Mouse (Mus musculus) cerebellum, adult 2 months (tissue): ENCODE measurements around the gene Fam168b. TPM values are rescaled to one million over a fixed set of nuclear protein-coding genes. Genes with fewer than 3 reads are reported as not detected.

Experiments used
- DNase-seq, 2 experiments: peaks; one replicate each; pipeline ENCODE4 v3.0.0; 2021
- H3K27ac ChIP-seq: fragments of 200-500 bp; 2 replicates; pipeline ENCODE4 v1.5.1; 2012; ENCODE audit warnings: low read length, control low read depth, inconsistent platforms; ENCODE audit not compliant: insufficient read depth
- H3K27me3 ChIP-seq: fragments of 200-500 bp; 2 replicates; pipeline ENCODE4 v1.6.1; 2012; ENCODE audit warnings: inconsistent platforms, mild to moderate bottlenecking, low read length, moderate library complexity; ENCODE audit not compliant: control insufficient read depth, insufficient read depth
- H3K4me1 ChIP-seq: fragments of 200-500 bp; 2 replicates; pipeline ENCODE4 v1.6.1; 2011; ENCODE audit warnings: low read length; ENCODE audit not compliant: control insufficient read depth, insufficient read depth
- H3K4me3 ChIP-seq: fragments of 200-500 bp; replicated peaks from 2 replicates; pipeline ENCODE3; 2011; ENCODE audit warnings: mild to moderate bottlenecking, low read depth, low read length, control low read depth; ENCODE audit not compliant: insufficient read depth
- CTCF ChIP-seq: fragments of 200-500 bp; IDR thresholded peaks from 2 replicates; pipeline ENCODE4 v1.5.1; 2011; ENCODE audit warnings: low read depth, mild to moderate bottlenecking, control low read depth, low read length, moderate library complexity, borderline replicate concordance; ENCODE audit not compliant: insufficient read depth
- POLR2A ChIP-seq: fragments of 200-500 bp; IDR thresholded peaks from 2 replicates; pipeline ENCODE4 v1.6.1; 2011; ENCODE audit warnings: low read length, control low read depth, borderline replicate concordance; ENCODE audit not compliant: insufficient read depth
- WGBS: fragments of 180-500 bp; shearing (Covaris S2); methylation state at CpG from one replicate; pipeline ENCODE4 v1.1.7; 2018; 5-methylcytosine and 5-hydroxymethylcytosine counted together
- polyA plus RNA-seq: library from polyadenylated mRNA; depleted of rRNA; stranded (reverse); fragments of >200 nt; gene quantifications from 2 replicates; pipeline ENCODE4 v1.2.3, GENCODE M21; 2012

Fam168b gene
- polyA plus RNA-seq, 1 experiment, result 230 TPM

GRCm38 (mm10) chr1:34849745-34850342, 7.0 kb upstream of the Fam168b start, which contains the start of gene Plekhb2:
Gene Plekhb2, plus strand, starts transcription at chr1:34849976.
- peak; percentile 98 for TF ChIP-seq POLR2A
- no peak for TF ChIP-seq CTCF
- WGBS, result under 1% methylated on average over 39 of the region's 40 CpGs
- Histone ChIP-seq H3K27me3 (no peaks in the 10 kb centered on the region), H3K4me1 (peaks cover 12% of the 10 kb centered on the region), H3K27ac (peak within 1 kb of the TSS; percentile 41; the same call in 1 of the 2 replicates), H3K4me3 (peak within 1 kb of the TSS; percentile 49)
- peak; percentile 96 for DNase-seq

GRCm38 (mm10) chr1:34847070-34847469, 4.2 kb upstream of the Fam168b start:
- 85% methylated on average over 3 of the region's 3 CpGs for WGBS
- no peak for TF ChIP-seq POLR2A
- TF ChIP-seq CTCF, result no peak
- no peak for DNase-seq
- no peak overlapping the region for H3K4me3 ChIP-seq
- H3K27ac ChIP-seq, result no peak overlapping the region
- H3K4me1 ChIP-seq, result peaks cover 9% of the 10 kb centered on the region
- no peaks in the 10 kb centered on the region for H3K27me3 ChIP-seq

GRCm38 (mm10) chr1:34842389-34842861, 440 bp downstream of the Fam168b start:
- under 1% methylated on average over 51 of the region's 51 CpGs for WGBS
- DNase-seq, result peak in 1 of 2 experiments; percentile 59
- Histone ChIP-seq H3K4me3 (peak overlapping the region; percentile 81), H3K27ac (peak overlapping the region; percentile 77; the same call in 1 of the 2 replicates), H3K4me1 (peaks cover 11% of the 10 kb centered on the region), H3K27me3 (no peaks in the 10 kb centered on the region)
- TF ChIP-seq CTCF, result no peak
- no peak for TF ChIP-seq POLR2A

GRCm38 (mm10) chr1:34841709-34842388, 1.0 kb downstream of the Fam168b start:
- H3K4me3 ChIP-seq, result peak overlapping the region; percentile 81
- no peak for DNase-seq
- no peak for TF ChIP-seq POLR2A
- 1% methylated on average over 12 of the region's 12 CpGs for WGBS
- no peak overlapping the region; the same call in 1 of the 2 replicates for H3K27ac ChIP-seq
- peaks cover 11% of the 10 kb centered on the region for H3K4me1 ChIP-seq
- no peaks in the 10 kb centered on the region for H3K27me3 ChIP-seq

GRCm38 (mm10) chr1:34839241-34839640, 3.6 kb downstream of the Fam168b start:
- WGBS, result 54% methylated on average over 12 of the region's 12 CpGs
- H3K27me3 ChIP-seq, result no peaks in the 10 kb centered on the region
- no peak overlapping the region for H3K4me3 ChIP-seq
- TF ChIP-seq CTCF (no peak), POLR2A (no peak)
- DNase-seq, result no peak
- H3K27ac ChIP-seq, result no peak overlapping the region
- H3K4me1 ChIP-seq, result peaks cover 17% of the 10 kb centered on the region

GRCm38 (mm10) chr1:34837951-34838689, 4.7 kb downstream of the Fam168b start:
- Histone ChIP-seq H3K27me3 (no peaks in the 10 kb centered on the region), H3K27ac (no peak overlapping the region), H3K4me3 (no peak overlapping the region), H3K4me1 (peaks cover 17% of the 10 kb centered on the region)
- WGBS, result 40% methylated on average over 6 of the region's 6 CpGs
- TF ChIP-seq POLR2A, result no peak
- TF ChIP-seq CTCF, result no peak
- no peak for DNase-seq

GRCm38 (mm10) chr1:34834904-34835303, 8.0 kb downstream of the Fam168b start:
- H3K4me1 ChIP-seq, result peaks cover 13% of the 10 kb centered on the region
- 88% methylated on average over 2 of the region's 2 CpGs for WGBS
- no peak for DNase-seq
- no peaks in the 10 kb centered on the region for H3K27me3 ChIP-seq
- H3K27ac ChIP-seq, result no peak overlapping the region
- TF ChIP-seq POLR2A (no peak), CTCF (no peak)
- H3K4me3 ChIP-seq, result no peak overlapping the region

- 54% methylated on average over 1 of the region's 1 CpGs for WGBS
- H3K4me1 ChIP-seq, result peaks cover 12% of the 10 kb centered on the region
- DNase-seq, result no peak
- H3K27me3 ChIP-seq, result no peaks in the 10 kb centered on the region
- no peak overlapping the region for H3K4me3 ChIP-seq
- no peak overlapping the region for H3K27ac ChIP-seq
- TF ChIP-seq POLR2A (no peak), CTCF (no peak)
Observed at GRCm38 (mm10) chr1:34831381-34831780, 11.5 kb downstream of the Fam168b start.
